Mouse (Mus musculus): Measurements from ENCODE around the gene Cdh1.

Cdh1 gene

GRCm38 (mm10) chr8:106674894-106675293, 71.7 kb downstream of the Cdh1 start:
- no peak for DNase-seq

DNA sequence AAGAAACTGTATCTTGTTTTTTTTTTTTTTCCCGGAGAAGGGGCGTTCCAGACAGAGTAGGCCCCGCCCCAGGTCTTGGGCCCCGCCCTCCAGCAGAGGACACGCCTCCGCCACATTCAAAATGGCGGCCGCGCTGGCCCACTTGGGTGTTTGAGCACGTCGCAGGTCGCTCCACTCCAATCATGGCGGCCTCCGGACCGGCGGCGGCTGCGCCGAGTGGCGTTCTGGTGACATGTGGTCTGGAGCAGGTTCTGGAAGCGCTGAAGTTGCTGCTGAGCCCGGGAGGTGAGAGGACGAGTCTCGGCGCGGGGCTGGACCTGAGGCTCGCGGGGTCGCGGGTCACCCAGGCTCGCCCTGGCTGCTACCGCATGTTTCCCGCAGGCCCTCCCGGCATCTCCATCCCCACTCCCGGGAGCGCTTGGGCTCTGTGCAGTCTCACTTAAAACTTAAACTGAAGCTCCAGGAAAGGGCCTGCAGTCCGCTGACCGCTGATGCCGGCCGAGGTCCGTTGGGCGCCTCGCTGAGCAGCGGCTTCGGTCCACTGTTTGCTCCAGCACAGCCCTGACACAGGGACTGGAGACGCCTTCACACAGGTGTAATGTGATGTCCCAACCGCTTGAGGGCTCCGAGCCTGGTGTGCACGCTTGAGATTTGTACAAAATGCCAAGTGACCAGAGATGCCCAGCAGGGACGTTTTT, 80.0 kb downstream of the Cdh1 start, which contains the start of gene Tango6:
Gene Tango6 (plus strand): TSS at position 98 of the 698 bp plus-strand sequence.
- peak; percentile 84 to 93 for DNase-seq

- DNase-seq, result no peak
Measured at GRCm38 (mm10) chr8:106684387-106684786, 81.2 kb downstream of the Cdh1 start.

DNA sequence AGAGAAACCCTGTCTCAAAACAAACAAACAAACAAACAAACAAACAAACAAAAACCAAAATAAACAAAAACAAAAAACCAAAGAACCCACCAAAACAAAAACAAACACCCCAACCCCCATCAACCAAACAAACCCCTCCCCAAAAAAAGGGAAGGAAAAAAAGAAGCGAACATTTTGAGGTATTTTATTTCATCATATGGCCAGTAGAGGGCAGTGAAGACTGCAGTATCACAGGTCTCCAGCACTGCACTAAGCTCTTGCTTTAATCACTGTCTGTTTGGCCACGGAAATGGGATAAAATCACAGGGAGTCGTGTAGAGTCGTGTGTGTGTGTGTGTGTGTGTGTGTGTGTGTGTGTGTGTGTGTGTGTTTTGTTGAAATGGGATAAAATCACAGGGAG, 84.3 kb downstream of the Cdh1 start:
- peak in 1 of 2 experiments; percentile 12 for DNase-seq

- DNase-seq, result no peak
Measured at GRCm38 (mm10) chr8:106697748-106698248, 94.6 kb downstream of the Cdh1 start.

DNA sequence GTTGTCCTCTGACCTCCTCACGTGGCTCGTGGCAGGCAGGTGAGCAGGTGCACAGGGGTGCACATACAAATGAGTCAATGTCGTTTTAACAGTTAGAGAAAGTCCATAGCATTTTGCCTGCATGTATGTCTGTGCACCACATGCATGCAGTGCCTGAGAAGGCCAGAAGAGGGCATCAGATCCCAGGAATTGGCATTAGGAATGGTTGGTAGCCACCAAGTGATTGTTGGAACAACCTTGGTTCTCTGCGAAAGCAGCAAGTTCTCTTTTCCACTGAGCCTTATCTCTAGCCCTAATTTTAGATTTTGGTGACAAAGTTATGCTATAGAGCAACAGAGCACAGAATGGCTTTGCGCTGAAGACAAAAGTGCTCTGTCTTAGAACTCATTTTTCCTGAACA, 96.4 kb downstream of the Cdh1 start:
- DNase-seq, result peak; percentile 45 to 83

- DNase-seq, result peak; percentile 68 to 75
Measured at GRCm38 (mm10) chr8:106700131-106700530, 97.0 kb downstream of the Cdh1 start.

- no peak for DNase-seq
Measured at GRCm38 (mm10) chr8:106701360-106701759, 98.2 kb downstream of the Cdh1 start.

DNA sequence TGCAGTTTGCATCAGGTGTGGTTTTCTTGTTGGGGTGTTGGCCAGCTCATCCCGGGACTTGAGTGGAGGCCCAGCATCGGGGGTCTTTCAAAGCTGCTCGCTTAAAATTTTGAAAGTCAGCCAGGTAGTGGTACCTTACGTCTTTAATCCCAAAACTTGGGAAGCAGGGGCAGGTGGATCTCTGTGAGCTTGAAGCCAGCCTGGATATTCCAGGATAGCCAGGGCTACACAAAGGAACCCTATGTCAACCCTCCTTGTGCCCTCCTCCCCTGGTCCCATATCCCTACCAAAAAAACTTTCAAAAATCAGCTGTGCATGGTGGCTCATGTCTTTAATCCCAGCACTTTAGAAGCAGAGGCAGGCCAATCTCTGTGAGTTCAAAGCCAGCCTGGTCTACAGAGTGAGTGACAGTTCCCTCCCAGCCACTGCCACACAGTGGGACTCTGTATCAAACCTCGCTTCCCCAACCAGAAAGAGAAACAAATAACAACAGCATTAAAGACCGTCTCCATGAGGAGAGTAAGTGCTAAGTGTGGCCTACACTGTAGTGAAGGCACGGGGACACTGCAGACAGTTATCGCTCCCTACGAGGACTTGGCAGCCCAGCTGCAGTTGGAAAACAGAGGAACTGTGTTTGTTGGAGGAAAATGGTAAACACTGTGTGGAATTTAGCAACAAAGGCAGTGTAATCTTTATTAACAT, 101.2 kb downstream of the Cdh1 start:
- no peak for DNase-seq

GRCm38 (mm10) chr8:106704901-106705321, 101.8 kb downstream of the Cdh1 start:
- DNase-seq, result peak; percentile 41 to 62

DNA sequence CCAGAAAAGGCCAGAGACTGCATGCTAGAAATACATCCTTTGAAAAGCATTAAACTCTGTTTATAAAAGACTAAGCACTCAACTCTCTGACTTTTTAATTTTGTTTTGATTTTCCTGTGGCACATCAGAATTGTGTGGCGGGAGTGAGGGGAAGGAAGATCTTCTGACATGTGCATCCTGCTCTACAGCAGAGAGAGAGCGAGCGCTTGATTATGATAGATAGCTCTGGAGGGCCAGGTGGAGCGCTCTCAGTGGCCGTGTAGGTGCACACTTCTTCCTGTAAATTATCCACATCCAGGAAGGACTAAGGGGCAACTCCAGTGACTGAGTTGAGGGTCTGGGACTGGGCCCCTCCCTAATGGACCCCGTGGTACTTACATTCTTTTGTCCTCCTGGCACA, 103.0 kb downstream of the Cdh1 start:
- DNase-seq, result no peak

GRCm38 (mm10) chr8:106710002-106710401, 106.9 kb downstream of the Cdh1 start:
- no peak for DNase-seq

DNA sequence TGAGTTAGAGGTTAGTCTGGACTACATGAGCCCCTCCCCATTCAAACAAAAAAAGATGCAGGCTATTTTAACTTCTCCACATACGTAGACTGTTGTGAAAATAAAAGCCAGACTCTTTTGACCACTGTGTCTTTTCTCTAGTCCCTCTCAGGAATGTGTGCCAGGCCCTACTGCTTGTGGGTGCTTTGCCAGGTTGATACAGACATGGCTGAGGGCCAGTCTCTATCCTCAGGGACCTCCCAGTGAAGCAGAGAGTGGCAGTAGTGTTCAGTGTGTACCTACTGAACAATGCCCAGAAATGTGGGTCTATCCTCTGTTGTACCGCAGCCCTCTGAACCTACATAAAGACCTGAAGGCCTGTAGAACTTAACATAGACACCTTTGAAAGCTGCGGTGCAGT, 109.3 kb downstream of the Cdh1 start:
- DNase-seq, result no peak

GRCm38 (mm10) chr8:106714297-106714696, 111.1 kb downstream of the Cdh1 start:
- DNase-seq, result no peak

DNA sequence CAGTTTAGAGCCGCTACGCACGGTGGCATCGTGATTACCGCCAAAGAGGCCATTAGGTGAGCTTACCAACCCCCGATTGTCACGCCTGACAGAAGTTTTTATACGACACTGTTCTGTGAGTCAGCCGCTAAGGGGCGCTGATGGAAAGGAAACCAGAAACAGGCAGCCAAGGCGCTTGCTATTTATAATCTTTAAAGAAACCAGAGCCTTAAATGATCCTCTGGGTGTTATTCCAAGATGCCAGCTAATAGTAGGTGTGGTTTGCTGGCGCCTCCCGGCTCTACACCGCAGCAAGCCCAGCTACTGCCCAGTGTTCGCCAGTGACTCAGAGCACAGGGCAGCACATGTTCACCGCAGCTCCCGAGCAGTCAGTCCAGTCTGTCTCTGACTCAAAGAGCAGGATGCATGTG, 114.9 kb downstream of the Cdh1 start:
- DNase-seq, result peak; percentile 70 to 75
